Mouse (Mus musculus) MEL (cell line): ENCODE measurements around the gene Zbtb7a.

Experiments used
- E2F4 ChIP-seq: IDR thresholded peaks from 2 replicates; pipeline ENCODE4 v1.6.1; 2011; ENCODE audit warnings: low read depth, low read length, improper control_type of control experiment, borderline replicate concordance
- GABPA ChIP-seq: IDR thresholded peaks from 2 replicates; pipeline ENCODE4 v1.6.1; 2012; ENCODE audit warnings: low read depth, mild to moderate bottlenecking, inconsistent platforms, low read length, improper control_type of control experiment, moderate library complexity
- HCFC1 ChIP-seq: IDR thresholded peaks from 2 replicates; pipeline ENCODE4 v1.6.1; 2012; ENCODE audit warnings: low read depth, mild to moderate bottlenecking, inconsistent platforms, low read length, improper control_type of control experiment, moderate library complexity
- NRF1 ChIP-seq: IDR thresholded peaks from 2 replicates; pipeline ENCODE4 v1.6.1; 2014; ENCODE audit warnings: low read depth, mild to moderate bottlenecking, inconsistent platforms, low read length, improper control_type of control experiment, moderate library complexity; ENCODE audit not compliant: poor library complexity, insufficient read depth, severe bottlenecking
- POLR2A ChIP-seq, 2 experiments: IDR thresholded peaks; 2 replicates each; pipeline ENCODE4 v1.6.1; 2011 to 2012; ENCODE audit warnings: low read length in 2 of 2, mild to moderate bottlenecking in 2 of 2, control low read depth in 1 of 2, improper control_type of control experiment in 1 of 2, low read depth in 1 of 2, moderate library complexity in 1 of 2; ENCODE audit not compliant: control insufficient read depth in 1 of 2, insufficient read depth in 1 of 2, poor library complexity in 1 of 2
- POLR2AphosphoS2 ChIP-seq: IDR thresholded peaks from 2 replicates; pipeline ENCODE4 v1.6.1; 2011; ENCODE audit warnings: low read length, improper control_type of control experiment
- USF2 ChIP-seq, 2 experiments: IDR thresholded peaks; 2 replicates each; pipeline ENCODE4 v1.6.1; 2011 to 2012; ENCODE audit warnings: improper control_type of control experiment in 2 of 2, low read length in 2 of 2, borderline replicate concordance in 1 of 2, inconsistent platforms in 1 of 2, low read depth in 1 of 2, mild to moderate bottlenecking in 1 of 2; ENCODE audit not compliant: insufficient read depth in 1 of 2

DNA sequence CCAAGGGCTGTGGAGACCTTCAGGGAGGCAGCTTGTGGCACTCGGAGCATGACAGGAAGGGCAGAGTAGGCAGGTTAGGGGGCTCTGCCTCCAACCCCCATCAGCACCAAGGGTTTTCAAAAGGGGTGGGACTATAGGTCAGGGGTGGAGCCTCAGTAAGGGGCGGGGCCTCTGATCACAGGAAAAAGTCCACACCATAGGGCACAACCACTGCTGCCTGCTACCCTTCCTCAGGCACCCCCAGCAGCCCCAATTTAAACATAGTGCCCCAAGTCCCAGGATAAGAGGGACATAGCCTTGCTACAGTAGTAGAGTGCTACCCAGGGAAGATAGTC, 27.3 kb downstream of the Zbtb7a start:
- no peak for TF ChIP-seq POLR2AphosphoS2
- no peak for TF ChIP-seq E2F4
- TF ChIP-seq POLR2A (IDR thresholded peaks at IDR 0.05; ENCODE audit: control insufficient read depth in 1 of 2, insufficient read depth in 1 of 2, low read depth in 1 of 2, low read length in 2 of 2, poor library complexity in 1 of 2), result no peak
- TF ChIP-seq HCFC1, result no peak
- no peak for TF ChIP-seq NRF1
- no peak for TF ChIP-seq GABPA
- no peak for TF ChIP-seq USF2 (IDR thresholded peaks at IDR 0.05; ENCODE audit: borderline replicate concordance in 1 of 2, insufficient read depth in 1 of 2, low read depth in 1 of 2, low read length in 2 of 2)
